In the genomic region with DNA sequence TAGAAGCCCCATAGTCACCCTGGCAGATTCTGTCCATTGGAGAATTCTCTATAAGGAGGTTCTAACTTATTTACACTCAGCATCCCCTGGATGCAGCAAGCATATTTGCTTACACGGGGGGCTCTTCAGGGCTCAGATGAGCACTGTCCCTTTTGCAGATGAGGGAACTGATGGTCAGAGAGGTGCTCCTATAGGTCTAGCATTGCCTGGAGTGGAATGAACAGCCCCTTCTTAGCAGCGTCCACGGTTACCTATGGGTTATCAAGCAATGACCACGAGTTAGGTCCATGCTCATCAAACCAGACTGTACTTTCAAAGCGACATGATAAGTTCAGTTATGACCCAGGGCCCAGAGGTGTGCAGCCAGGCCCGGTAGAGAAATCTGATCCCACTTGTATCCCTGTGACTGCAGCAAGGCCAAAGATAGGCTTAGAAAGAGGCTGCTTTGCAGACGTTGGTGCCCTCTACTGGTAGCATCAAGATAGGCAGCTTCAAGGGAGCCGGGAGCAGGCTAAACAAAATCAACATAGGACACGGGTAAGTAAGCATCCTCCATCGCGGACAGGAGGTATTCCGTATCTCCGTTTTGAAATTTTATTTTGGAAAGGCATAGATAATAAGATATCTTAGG, we compare ENCODE assay signal across 9 mouse cellular contexts.
DNase-seq lines count a peak whose midpoint lies in the region; ATAC-seq and TF ChIP-seq lines count a peak whose summit lies in the region.
"Had no signal": no experiment of that assay in that cellular context is flagged by ENCODE, and none has a peak within 500 bp of the region (broad histone marks: within the 10 kb centered on the region; RNA-seq: fewer than 3 reads in every experiment).

No protein-coding gene starts in this region.

- no peak for TF ChIP-seq POLR2A in bone marrow macrophage, adult 2 months (IDR thresholded peaks at IDR 0.05; ENCODE audit: borderline replicate concordance, low read depth, low read length)

- H3K4me3 ChIP-seq in bone marrow macrophage, adult 2 months (ENCODE audit: insufficient read depth, low read length) = no peak overlapping the region
- no peak overlapping the region for H3K4me3 ChIP-seq in embryonic facial prominence, embryonic 15.5 days (replicated peaks)
- H3K4me3 ChIP-seq: megakaryocyte, embryonic 14.5 days had no signal

- DNase-seq in cerebellum, adult 11 months = peak; percentile 27
- DNase-seq in heart, postnatal 36 days = peak; percentile 54 to 55
- DNase-seq in layer of hippocampus, adult 8-10 months (ENCODE audit: low spot score in 2 of 2) = peak; percentile 34 to 74
- peak; percentile 56 for DNase-seq in lung, postnatal 36 days
- peak; percentile 64 for DNase-seq in right cerebral cortex, postnatal 4 days

- no peak overlapping the region for H3K27ac ChIP-seq in bone marrow macrophage, adult 2 months (ENCODE audit: insufficient read depth, low read depth, low read length)
- H3K27ac ChIP-seq in embryonic facial prominence, embryonic 15.5 days (replicated peaks) = no peak overlapping the region

- peaks cover 10% of the 10 kb centered on the region; the same call in 1 of the 2 replicates for H3K27me3 ChIP-seq in embryonic facial prominence, embryonic 15.5 days

- H3K4me1 ChIP-seq in bone marrow macrophage, adult 2 months (ENCODE audit: control insufficient read depth, insufficient read depth, low read length) = no peaks in the 10 kb centered on the region
- H3K4me1 ChIP-seq in embryonic facial prominence, embryonic 15.5 days = no peaks in the 10 kb centered on the region
- H3K4me1 ChIP-seq: megakaryocyte, embryonic 14.5 days had no signal

- intact Hi-C loops in heart, postnatal 36 days (cut with DNase I) = loop anchor here (2.0 to 5.0 kb wide), 3 partner anchors 77 to 322 kb away; no protein-coding TSS in a partner anchor

- peak; percentile 56 for TF ChIP-seq CTCF in bone marrow macrophage, adult 2 months (IDR thresholded peaks at IDR 0.05; ENCODE audit: low read depth, low read length)

- H3K9me3 ChIP-seq in embryonic facial prominence, embryonic 15.5 days (replicated peaks) = no peaks in the 10 kb centered on the region
- H3K9me3 ChIP-seq: megakaryocyte, embryonic 14.5 days had no signal

- no peak overlapping the region for H3K9ac ChIP-seq in embryonic facial prominence, embryonic 15.5 days

- H3K36me3 ChIP-seq in embryonic facial prominence, embryonic 15.5 days = no peaks in the 10 kb centered on the region

- 23% methylated on average over 13 of the region's 13 CpGs for WGBS in embryonic facial prominence, embryonic 15.5 days

- no peak overlapping the region for H3K4me2 ChIP-seq in embryonic facial prominence, embryonic 15.5 days (replicated peaks)

- ATAC-seq in cerebellum, adult (ENCODE audit: insufficient number of reproducible peaks, low FRiP score, low TSS enrichment) = no peak
- ATAC-seq in embryonic facial prominence, embryonic 15.5 days (ENCODE audit: insufficient number of reproducible peaks, low FRiP score, low TSS enrichment, low read depth) = 0 out of 2 replicates have a peak, but pooled peaks have one; percentile 34
